Mouse (Mus musculus) brain, embryonic 14.5 days (tissue): ENCODE data around the gene Tbc1d14.

Experiments
- CTCF ChIP-seq: fragments of 200-500 bp; IDR thresholded peaks from 2 replicates; pipeline ENCODE4 v1.5.1; 2012; ENCODE audit warnings: inconsistent platforms, mild to moderate bottlenecking, moderate library complexity, borderline replicate concordance; ENCODE audit not compliant: insufficient read depth, insufficient read length; ENCODE audit errors: extremely low read depth
- POLR2A ChIP-seq: fragments of 200-500 bp; IDR thresholded peaks from 2 replicates; pipeline ENCODE4 v1.6.1; 2012; ENCODE audit warnings: mild to moderate bottlenecking, inconsistent platforms, borderline replicate concordance; ENCODE audit not compliant: poor library complexity, insufficient read depth, insufficient read length, severe bottlenecking; ENCODE audit errors: extremely low read depth

- TF ChIP-seq POLR2A = no peak
- no peak for TF ChIP-seq CTCF
Measured at GRCm38 (mm10) chr5:36590499-36590920, 2.6 kb downstream of the Tbc1d14 start.
